Mouse (Mus musculus): ENCODE measurements at regions not wholly inside any gene's neighbourhood (a gene's known extent, or its start where the extent isn't known, plus 50 kb on each side); places are given as distances from the start of the nearest gene placed in this dataset.
A peak's percentile ranks its signal among the peaks of the same experiment; 100 is the strongest.
"Not testable (repeated sequence)": the region's sequence is repeated elsewhere in the genome, so short reads cannot be mapped to it uniquely, and the experiment has no call there.

- DNase-seq (ENCODE audit: low spot score in 2 of 2) = no peak
These were observed 87.7 kb downstream of the Rhob start for GRCm38 (mm10) chr12:8412125-8412524.

GRCm38 (mm10) chr12:8410410-8411341 lies 89.1 kb downstream of the Rhob start:
- DNase-seq (ENCODE audit: low spot score in 2 of 2) = no peak

DNA sequence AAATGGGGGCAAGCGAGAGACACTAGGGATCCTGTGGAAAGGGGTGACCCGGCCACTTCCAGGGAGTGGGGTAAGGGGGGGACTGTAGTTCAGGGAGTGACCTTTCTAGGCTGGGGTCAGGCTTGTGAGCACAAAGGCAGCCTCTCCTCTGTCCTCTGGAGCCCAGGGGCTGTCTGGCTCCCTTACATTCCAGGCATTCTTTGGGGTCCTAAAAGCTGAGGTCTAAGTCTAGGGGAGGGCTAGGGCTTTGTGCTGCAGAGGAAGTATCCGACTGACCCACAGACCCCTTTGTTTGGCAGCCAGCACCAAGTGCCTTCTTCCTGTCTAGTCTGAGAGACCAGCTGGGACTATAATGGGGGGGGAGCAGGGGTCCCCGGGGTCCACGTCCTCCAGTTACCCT lies 88.9 kb downstream of the Hs1bp3 start:
- DNase-seq (ENCODE audit: low spot score in 2 of 2) = no peak

DNA sequence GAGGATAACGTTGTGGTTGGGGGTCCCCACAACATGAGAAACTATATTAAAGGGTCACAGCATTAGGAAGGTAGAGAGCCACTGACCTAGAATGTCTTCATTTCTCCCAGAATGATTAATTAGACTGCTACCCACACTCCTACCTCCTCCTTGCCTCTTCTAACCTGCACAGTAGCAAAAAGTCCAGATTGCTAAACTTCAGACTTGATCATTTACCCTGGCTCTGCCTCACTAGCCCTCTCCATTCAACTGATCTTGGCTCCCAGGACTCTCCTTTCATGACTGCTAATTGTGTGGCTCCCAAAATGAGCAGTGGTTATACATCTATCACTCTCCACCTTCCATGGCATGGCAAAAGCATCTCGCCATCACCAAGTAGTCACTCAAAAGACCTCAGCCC lies 88.1 kb downstream of the Hs1bp3 start:
- DNase-seq (ENCODE audit: low spot score in 2 of 2) = no peak

DNA sequence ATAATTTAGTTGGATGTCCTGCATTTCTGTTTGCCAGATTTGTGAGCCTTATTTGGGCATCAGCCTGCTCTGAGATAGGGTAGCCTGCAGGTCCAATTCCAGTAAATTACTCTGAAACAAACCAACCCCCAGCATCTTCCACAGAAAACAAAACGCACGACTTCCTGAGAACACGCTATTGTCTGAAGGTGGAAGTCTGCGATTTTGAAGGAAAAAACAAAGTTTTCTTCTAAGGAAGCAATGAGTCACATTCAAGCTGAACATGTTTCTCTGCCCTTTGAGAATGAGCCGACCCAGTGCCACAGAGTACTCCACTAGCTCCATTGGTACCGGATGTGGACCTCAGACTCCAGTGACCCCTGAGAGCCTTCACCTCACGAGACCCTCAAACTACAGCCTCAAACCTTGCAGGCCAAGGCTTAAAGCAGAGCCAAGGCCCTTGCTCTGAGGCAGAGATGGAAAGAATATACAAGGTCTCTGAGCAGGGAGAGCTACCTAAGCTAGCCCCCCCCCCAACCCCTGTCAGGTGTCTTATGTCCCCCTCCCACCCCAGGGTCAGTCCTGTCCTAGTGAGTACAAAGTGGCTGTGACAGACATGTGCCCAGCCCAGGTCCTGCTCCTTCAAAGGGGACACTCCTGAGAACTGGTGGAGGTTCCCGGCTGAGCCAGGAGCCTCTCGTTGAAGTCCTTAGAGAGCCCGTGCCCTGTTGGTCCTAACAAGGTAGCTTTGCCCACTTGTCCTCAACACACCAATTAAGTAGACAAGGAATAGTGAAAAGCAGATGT lies 87.3 kb downstream of the Hs1bp3 start:
- peak in 1 of 2 experiments; percentile 38 for DNase-seq (ENCODE audit: low spot score in 2 of 2)

DNA sequence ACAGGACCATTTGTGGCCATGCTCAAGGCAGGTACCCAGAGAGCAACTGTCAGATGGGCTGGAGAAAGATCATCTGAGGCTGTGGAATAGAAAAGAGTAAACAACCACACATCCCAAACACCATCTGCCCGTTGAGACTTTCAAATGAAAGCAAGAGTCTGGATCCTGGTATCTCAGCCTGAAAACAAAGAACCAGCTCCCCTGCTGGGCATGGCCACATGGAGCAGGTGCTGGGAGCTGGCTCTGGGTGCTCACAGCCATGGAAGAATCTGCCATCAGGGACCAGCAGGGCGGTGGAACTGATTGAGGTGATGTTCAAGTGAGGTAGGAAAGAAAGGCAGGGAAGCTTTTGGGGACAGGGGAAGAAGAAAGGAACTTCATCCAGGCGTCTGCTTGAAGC lies 85.6 kb downstream of the Hs1bp3 start:
- no peak for DNase-seq (ENCODE audit: low spot score in 2 of 2)

DNA sequence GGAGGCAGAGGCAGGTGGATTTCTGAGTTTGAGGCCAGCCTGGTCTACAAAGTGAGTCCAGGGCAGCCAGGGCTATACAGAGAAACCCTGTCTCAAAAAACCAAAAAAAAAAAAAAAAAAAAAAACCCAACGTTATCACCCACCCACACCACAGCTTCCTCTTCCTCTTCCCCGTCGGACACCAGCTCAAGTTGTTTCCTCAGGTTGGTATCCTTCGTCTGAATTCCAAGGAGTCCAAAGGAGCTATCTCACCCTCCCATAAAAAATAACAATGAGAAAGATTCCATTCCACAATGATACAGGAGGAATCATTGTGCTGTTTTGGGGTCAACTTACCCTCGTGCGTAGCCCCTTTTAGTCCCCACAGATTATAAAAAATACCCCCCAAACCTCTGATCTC lies 83.2 kb downstream of the Hs1bp3 start:
- not testable (repeated sequence) for DNase-seq (ENCODE audit: low spot score in 2 of 2)

DNA sequence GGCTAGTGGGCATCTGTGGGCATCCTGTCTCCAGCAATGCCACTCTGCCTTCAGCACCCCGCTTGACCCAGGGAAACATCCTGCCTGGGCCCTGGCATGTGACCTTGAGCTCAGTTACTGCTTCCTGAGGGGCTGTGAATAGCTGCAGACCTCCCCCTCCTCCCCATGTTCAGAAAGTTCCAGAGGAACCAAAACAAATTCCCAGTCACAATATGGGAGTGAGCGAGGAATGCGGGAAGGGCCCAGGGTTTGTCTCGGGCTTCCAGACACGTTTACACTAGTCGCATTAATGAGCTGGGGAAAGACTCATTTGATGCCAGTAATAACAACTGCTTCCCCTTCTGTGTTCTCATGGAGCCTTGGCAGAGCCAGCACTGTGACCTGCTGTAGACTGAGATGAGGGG lies 81.7 kb downstream of the Hs1bp3 start:
- DNase-seq (ENCODE audit: low spot score in 2 of 2) = peak in 1 of 2 experiments; percentile 58

GRCm38 (mm10) chr12:8393976-8394375 lies 80.7 kb downstream of the Hs1bp3 start:
- DNase-seq (ENCODE audit: low spot score in 2 of 2) = no peak

All from heart, adult 9 months (tissue).